Mouse (Mus musculus): ENCODE measurements around the gene Vmn1r112. TPM values are rescaled to one million over a fixed set of nuclear protein-coding genes. Genes with fewer than 3 reads are reported as not detected.

Vmn1r112 gene
- not detected in 2 replicates for polyA plus RNA-seq (2012; rRNA removed; ENCODE audit: low replicate concordance)

DNA sequence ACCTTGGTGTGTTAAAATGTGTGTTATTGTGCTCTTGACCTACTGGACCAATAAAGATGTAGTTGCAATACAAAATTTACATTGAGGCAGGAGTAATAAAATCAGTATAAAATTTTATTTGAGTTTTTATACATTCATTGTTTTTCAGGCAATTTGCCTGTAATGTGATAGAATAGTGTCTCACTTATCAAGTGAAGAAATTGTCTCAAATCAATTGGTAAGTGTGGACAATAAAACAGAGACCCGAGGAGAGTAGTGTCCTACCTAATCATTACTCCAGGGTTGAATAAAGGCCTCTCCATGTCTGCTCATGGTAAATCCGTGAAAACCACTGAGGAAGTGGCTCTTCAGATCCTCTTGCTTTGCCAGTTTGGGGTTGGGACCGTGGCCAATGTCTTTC lies at the start of gene Vmn1r112:
TSS of gene Vmn1r112 (plus strand) at position 301 of the 400 bp plus-strand sequence.

DNA sequence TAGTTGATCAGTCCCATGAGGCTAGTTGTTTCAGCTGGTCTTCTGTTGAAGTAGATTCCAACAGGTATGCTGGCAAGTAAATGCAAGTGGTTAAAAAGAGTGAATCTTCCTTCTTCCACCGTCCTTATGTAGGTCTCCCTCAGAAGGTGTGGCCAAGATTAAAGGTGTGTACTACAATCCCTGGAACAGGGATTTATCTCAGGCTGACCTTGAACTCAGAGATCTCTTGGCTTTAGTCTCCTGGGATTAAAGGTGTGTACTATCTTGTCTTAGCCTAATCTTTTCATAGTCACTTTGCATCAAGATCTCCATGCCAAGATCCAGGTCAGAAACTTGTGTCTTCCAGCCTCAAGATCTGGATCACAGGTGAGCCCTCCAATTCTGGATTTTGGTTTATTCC lies 40.5 kb upstream of the Vmn1r112 start, which contains the start of gene Gm10668:
TSS of gene Gm10668 (minus strand) at position 101 of the 400 bp plus-strand sequence.

DNA sequence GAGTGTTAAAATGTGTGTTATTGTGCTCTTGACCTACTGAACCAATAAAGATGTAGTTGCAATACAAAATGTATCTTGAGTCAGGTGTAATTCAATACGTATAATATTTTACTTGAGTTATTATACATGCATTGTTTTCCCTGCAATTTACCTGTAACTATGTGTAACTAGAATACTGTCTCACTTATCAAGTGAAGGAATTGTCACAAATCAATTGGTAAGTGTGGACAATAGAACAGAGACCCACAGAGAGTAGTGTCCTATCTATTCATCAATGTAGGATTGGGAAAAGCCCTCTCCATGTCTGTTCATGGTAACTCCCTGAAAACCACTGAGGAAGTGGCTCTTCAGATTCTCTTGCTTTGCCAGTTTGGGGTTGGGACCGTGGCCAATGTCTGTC lies 16.0 kb downstream of the Vmn1r112 start, which contains the start of gene Vmn1r113:
TSS of gene Vmn1r113 (plus strand) at position 301 of the 400 bp plus-strand sequence.

DNA sequence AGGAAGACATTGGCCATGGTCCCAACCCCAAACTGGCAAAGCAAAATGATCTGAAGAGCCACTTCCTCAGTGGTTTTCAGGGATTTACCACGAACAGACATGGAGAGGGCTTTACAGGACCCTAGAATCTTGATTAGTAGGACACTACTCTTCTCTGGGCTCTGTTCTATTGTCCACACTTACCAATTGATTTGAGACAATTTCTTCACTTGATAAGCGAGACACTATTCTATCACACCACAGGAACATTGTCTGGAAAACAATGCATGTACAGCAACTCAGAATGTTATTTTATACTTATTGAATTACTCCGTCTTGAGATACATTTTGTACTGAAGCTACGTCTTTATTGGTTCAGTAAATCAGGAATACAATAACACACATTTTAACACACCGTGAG lies 41.1 kb downstream of the Vmn1r112 start, which contains the start of gene Vmn1r114:
TSS of gene Vmn1r114 (minus strand) at position 101 of the 400 bp plus-strand sequence.

Other genes with a start within 250 kb of the Vmn1r112 start
- not detected in 2 replicates for gene Vmn1r104, start 237.3 kb upstream of the Vmn1r112 start, polyA plus RNA-seq (2012; rRNA removed; ENCODE audit: low replicate concordance)
- not detected in 2 replicates for gene Gm5726, start 225.4 kb upstream of the Vmn1r112 start, polyA plus RNA-seq (2012; rRNA removed; ENCODE audit: low replicate concordance)
- not detected in 2 replicates for gene Gm4141, start 194.9 kb upstream of the Vmn1r112 start, polyA plus RNA-seq (2012; rRNA removed; ENCODE audit: low replicate concordance)
- gene Gm4513, start 172.2 kb upstream of the Vmn1r112 start, polyA plus RNA-seq (2012; rRNA removed; ENCODE audit: low replicate concordance): not detected in 2 replicates
- gene Vmn1r107, start 102.3 kb upstream of the Vmn1r112 start, polyA plus RNA-seq (2012; rRNA removed; ENCODE audit: low replicate concordance): not detected in 2 replicates
- not detected in 2 replicates for gene Vmn1r111, start 68.0 kb upstream of the Vmn1r112 start, polyA plus RNA-seq (2012; rRNA removed; ENCODE audit: low replicate concordance)
- not detected in 2 replicates for gene Gm10668, start 40.6 kb upstream of the Vmn1r112 start, polyA plus RNA-seq (2012; rRNA removed; ENCODE audit: low replicate concordance)
- not detected in 2 replicates for gene Vmn1r113, start 16.1 kb downstream of the Vmn1r112 start, polyA plus RNA-seq (2012; rRNA removed; ENCODE audit: low replicate concordance)
- gene Vmn1r114, start 41.0 kb downstream of the Vmn1r112 start, polyA plus RNA-seq (2012; rRNA removed; ENCODE audit: low replicate concordance): not detected in 2 replicates
- gene Vmn1r115, start 73.8 kb downstream of the Vmn1r112 start, polyA plus RNA-seq (2012; rRNA removed; ENCODE audit: low replicate concordance): not detected in 2 replicates
- not detected in 2 replicates for gene Vmn1r116, start 101.1 kb downstream of the Vmn1r112 start, polyA plus RNA-seq (2012; rRNA removed; ENCODE audit: low replicate concordance)
- gene Vmn1r117, start 112.9 kb downstream of the Vmn1r112 start, polyA plus RNA-seq (2012; rRNA removed; ENCODE audit: low replicate concordance): not detected in 2 replicates
- not detected in 2 replicates for gene Vmn1r118, start 141.2 kb downstream of the Vmn1r112 start, polyA plus RNA-seq (2012; rRNA removed; ENCODE audit: low replicate concordance)
- gene Vmn1r119, start 241.3 kb downstream of the Vmn1r112 start, polyA plus RNA-seq (2012; rRNA removed; ENCODE audit: low replicate concordance): not detected in 2 replicates